Mouse (Mus musculus): ENCODE measurements at regions not wholly inside any gene's neighbourhood (a gene's known extent, or its start where the extent isn't known, plus 50 kb on each side); places are given as distances from the start of the nearest gene placed in this dataset.
A peak's percentile ranks its signal among the peaks of the same experiment; 100 is the strongest.

GRCm38 (mm10) chr1:63857933-63858649, 89.0 kb upstream of the 4933402D24Rik start:
- Histone ChIP-seq H3K4me1 (ENCODE audit: control insufficient read depth, insufficient read depth, low read length) (no peaks in the 10 kb centered on the region), H3K27me3 (ENCODE audit: control insufficient read depth, insufficient read depth, low read length) (no peaks in the 10 kb centered on the region; the same call in 1 of the 2 replicates), H3K4me3 (replicated peaks; ENCODE audit: insufficient read depth, low read depth, low read length) (no peak overlapping the region), H3K27ac (ENCODE audit: insufficient read depth, low read length) (no peak overlapping the region)
- TF ChIP-seq POLR2A (IDR thresholded peaks at IDR 0.05; ENCODE audit: borderline replicate concordance, insufficient read depth, low read length) (no peak), CTCF (IDR thresholded peaks at IDR 0.05; ENCODE audit: borderline replicate concordance, insufficient read depth, low read depth, low read length) (no peak)
- 41% methylated on average over 6 of the region's 6 CpGs for WGBS
- DNase-seq: no peak

- no peak overlapping the region for H3K27ac ChIP-seq (ENCODE audit: insufficient read depth, low read length)
- no peaks in the 10 kb centered on the region for H3K4me1 ChIP-seq (ENCODE audit: control insufficient read depth, insufficient read depth, low read length)
- no peak for DNase-seq
- no peak overlapping the region for H3K4me3 ChIP-seq (replicated peaks; ENCODE audit: insufficient read depth, low read depth, low read length)
- WGBS: 67% methylated on average over 5 of the region's 5 CpGs
- H3K27me3 ChIP-seq (ENCODE audit: control insufficient read depth, insufficient read depth, low read length): no peaks in the 10 kb centered on the region; the same call in 1 of the 2 replicates
- no peak for TF ChIP-seq CTCF (IDR thresholded peaks at IDR 0.05; ENCODE audit: borderline replicate concordance, insufficient read depth, low read depth, low read length)
- no peak for TF ChIP-seq POLR2A (IDR thresholded peaks at IDR 0.05; ENCODE audit: borderline replicate concordance, insufficient read depth, low read length)
These were observed 88.4 kb upstream of the 4933402D24Rik start for GRCm38 (mm10) chr1:63857468-63857867.

- TF ChIP-seq CTCF (IDR thresholded peaks at IDR 0.05; ENCODE audit: borderline replicate concordance, insufficient read depth, low read depth, low read length): no peak
- no peak for TF ChIP-seq POLR2A (IDR thresholded peaks at IDR 0.05; ENCODE audit: borderline replicate concordance, insufficient read depth, low read length)
- no peak overlapping the region for H3K27ac ChIP-seq (ENCODE audit: insufficient read depth, low read length)
- DNase-seq: no peak
- H3K27me3 ChIP-seq (ENCODE audit: control insufficient read depth, insufficient read depth, low read length): no peaks in the 10 kb centered on the region; the same call in 1 of the 2 replicates
- H3K4me1 ChIP-seq (ENCODE audit: control insufficient read depth, insufficient read depth, low read length): no peaks in the 10 kb centered on the region
- 87% methylated on average over 2 of the region's 2 CpGs for WGBS
- H3K4me3 ChIP-seq (replicated peaks; ENCODE audit: insufficient read depth, low read depth, low read length): no peak overlapping the region
These were observed 87.3 kb upstream of the 4933402D24Rik start for GRCm38 (mm10) chr1:63856366-63856765.

GRCm38 (mm10) chr1:63854794-63855193, 85.7 kb upstream of the 4933402D24Rik start:
- peak in 1 of 2 experiments; percentile 9 for DNase-seq
- WGBS: 70% methylated on average over 3 of the region's 3 CpGs
- H3K4me3 ChIP-seq (replicated peaks; ENCODE audit: insufficient read depth, low read depth, low read length): no peak overlapping the region
- TF ChIP-seq POLR2A (IDR thresholded peaks at IDR 0.05; ENCODE audit: borderline replicate concordance, insufficient read depth, low read length) (no peak), CTCF (IDR thresholded peaks at IDR 0.05; ENCODE audit: borderline replicate concordance, insufficient read depth, low read depth, low read length) (peak; percentile 32; the same call in 1 of the 2 replicates)
- H3K4me1 ChIP-seq (ENCODE audit: control insufficient read depth, insufficient read depth, low read length): no peaks in the 10 kb centered on the region
- H3K27ac ChIP-seq (ENCODE audit: insufficient read depth, low read length): no peak overlapping the region
- no peaks in the 10 kb centered on the region; the same call in 1 of the 2 replicates for H3K27me3 ChIP-seq (ENCODE audit: control insufficient read depth, insufficient read depth, low read length)

- no peak for DNase-seq
- 67% methylated on average over 4 of the region's 4 CpGs for WGBS
- Histone ChIP-seq H3K4me1 (ENCODE audit: control insufficient read depth, insufficient read depth, low read length) (no peaks in the 10 kb centered on the region), H3K4me3 (replicated peaks; ENCODE audit: insufficient read depth, low read depth, low read length) (no peak overlapping the region), H3K27ac (ENCODE audit: insufficient read depth, low read length) (no peak overlapping the region), H3K27me3 (ENCODE audit: control insufficient read depth, insufficient read depth, low read length) (no peaks in the 10 kb centered on the region)
- TF ChIP-seq CTCF (IDR thresholded peaks at IDR 0.05; ENCODE audit: borderline replicate concordance, insufficient read depth, low read depth, low read length): no peak
These were observed 82.5 kb upstream of the 4933402D24Rik start for GRCm38 (mm10) chr1:63851476-63852094.

GRCm38 (mm10) chr1:63850262-63850661, 81.2 kb upstream of the 4933402D24Rik start:
- TF ChIP-seq CTCF (IDR thresholded peaks at IDR 0.05; ENCODE audit: borderline replicate concordance, insufficient read depth, low read depth, low read length) (no peak), POLR2A (IDR thresholded peaks at IDR 0.05; ENCODE audit: borderline replicate concordance, insufficient read depth, low read length) (no peak)

GRCm38 (mm10) chr1:63828174-63828844, 59.2 kb upstream of the 4933402D24Rik start:
- WGBS: 35% methylated on average over 5 of the region's 5 CpGs
- DNase-seq: no peak

More at GRCm38 (mm10) chr1:63850262-63850661, 81.2 kb upstream of the 4933402D24Rik start:
- Histone ChIP-seq H3K4me3 (replicated peaks; ENCODE audit: insufficient read depth, low read depth, low read length) (no peak overlapping the region), H3K4me1 (ENCODE audit: control insufficient read depth, insufficient read depth, low read length) (no peaks in the 10 kb centered on the region), H3K27me3 (ENCODE audit: control insufficient read depth, insufficient read depth, low read length) (no peaks in the 10 kb centered on the region), H3K27ac (ENCODE audit: insufficient read depth, low read length) (no peak overlapping the region)
- DNase-seq: no peak
- WGBS: 92% methylated on average over 3 of the region's 3 CpGs

More at GRCm38 (mm10) chr1:63828174-63828844, 59.2 kb upstream of the 4933402D24Rik start:
- no peak for TF ChIP-seq CTCF (IDR thresholded peaks at IDR 0.05; ENCODE audit: borderline replicate concordance, insufficient read depth, low read depth, low read length)
- TF ChIP-seq POLR2A (IDR thresholded peaks at IDR 0.05; ENCODE audit: borderline replicate concordance, insufficient read depth, low read length): no peak
- Histone ChIP-seq H3K27me3 (ENCODE audit: control insufficient read depth, insufficient read depth, low read length) (no peaks in the 10 kb centered on the region), H3K4me3 (replicated peaks; ENCODE audit: insufficient read depth, low read depth, low read length) (no peak overlapping the region), H3K27ac (ENCODE audit: insufficient read depth, low read length) (no peak overlapping the region), H3K4me1 (ENCODE audit: control insufficient read depth, insufficient read depth, low read length) (no peaks in the 10 kb centered on the region)
